Mouse (Mus musculus) ES-Bruce4 (cell line): ENCODE results near the gene Rpl7l1.

Experiments
- CTCF ChIP-seq: IDR thresholded peaks from one replicate; pipeline ENCODE4 v1.8.1; 2011; ENCODE audit warnings: low read depth, low read length
- POLR2A ChIP-seq: IDR thresholded peaks from one replicate; pipeline ENCODE4 v1.8.1; 2011; ENCODE audit warnings: low read length; ENCODE audit not compliant: insufficient read depth

- TF ChIP-seq CTCF (peak; percentile 23), POLR2A (peak; percentile 91)
Observed at GRCm38 (mm10) chr17:46782341-46783221, at the start of gene Rpl7l1.
